Mouse (Mus musculus): ENCODE data around the gene Olfr390. TPM values are rescaled to one million over a fixed set of nuclear protein-coding genes. Genes with fewer than 3 reads are reported as not detected.

Olfr390 gene
- total RNA-seq (2021): not detected
- long read RNA-seq, experiment 1: 0 reads
- long read RNA-seq, experiment 2: 0 reads

DNA sequence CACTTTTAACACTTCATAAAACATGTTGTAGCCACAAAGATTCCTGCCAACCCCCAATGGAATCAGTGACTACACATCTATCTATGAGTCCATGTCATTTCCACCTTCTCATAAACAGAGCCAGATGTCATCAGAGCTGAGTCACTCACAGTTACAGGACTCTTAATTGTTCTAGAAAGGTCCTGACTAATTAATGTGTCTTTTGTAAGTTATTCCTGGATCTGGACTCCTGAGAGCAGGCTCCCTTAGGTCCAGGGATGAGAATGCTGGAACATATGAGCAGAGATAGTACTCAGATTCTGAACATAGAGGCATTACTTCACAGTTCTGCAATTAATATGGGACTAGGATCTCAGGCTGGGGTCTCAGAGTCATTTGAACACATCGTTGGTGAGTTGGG lies at the start of gene Olfr390:
Gene Olfr390 (plus strand): TSS at position 301 of the 400 bp plus-strand sequence.
- no peak for DNase-seq

GRCm38 (mm10) chr11:73759115-73759514 lies 23.6 kb upstream of the Olfr390 start:
- DNase-seq: no peak

DNA sequence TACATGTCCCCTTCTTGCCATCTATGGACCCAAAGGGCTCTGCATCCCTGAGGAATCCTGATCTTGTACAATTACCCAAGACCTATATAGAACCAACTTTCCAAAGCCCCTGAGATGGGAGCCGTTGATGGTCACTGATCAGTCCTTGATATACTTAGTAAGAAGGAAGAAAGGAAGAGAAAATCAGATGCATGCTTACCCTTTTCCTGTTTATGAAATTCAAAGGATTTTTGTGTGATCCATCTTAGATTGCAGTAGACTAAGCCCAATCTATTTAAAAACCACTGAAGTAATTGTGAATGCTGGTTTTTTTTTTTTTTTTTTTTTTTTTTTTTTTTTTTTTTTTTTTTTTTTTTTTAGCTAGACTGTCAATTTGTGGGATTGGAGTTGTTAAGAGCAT lies 2.2 kb upstream of the Olfr390 start, which contains the start of gene Olfr389:
Gene Olfr389 (minus strand): TSS at position 101 of the 400 bp plus-strand sequence.
- DNase-seq: no peak

- DNase-seq: no peak
Observed at GRCm38 (mm10) chr11:73802952-73803351, 20.2 kb downstream of the Olfr390 start, which contains the start of gene Olfr391-ps. Olfr391-ps (minus strand) TSS chr11:73803052.

DNA sequence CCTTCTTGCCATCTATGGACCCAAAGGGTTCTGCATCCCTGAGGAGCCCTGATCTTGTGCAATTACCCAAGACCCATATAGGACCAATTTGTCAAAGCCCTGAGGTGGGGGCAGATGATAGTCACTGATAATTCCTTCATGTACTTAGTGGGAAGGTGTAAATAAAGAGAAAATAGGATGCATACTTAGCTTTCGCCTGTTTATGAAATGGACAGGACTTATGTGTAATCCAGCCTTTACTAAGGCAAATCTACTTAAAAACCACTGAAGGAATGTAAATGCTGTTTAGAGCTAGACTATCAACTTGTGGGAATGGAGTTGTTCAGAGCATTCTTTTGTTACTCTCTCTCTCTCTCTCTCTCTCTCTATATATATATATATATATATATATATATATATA lies 34.2 kb downstream of the Olfr390 start, which contains the start of gene Olfr392:
Gene Olfr392 (minus strand): TSS at position 101 of the 400 bp plus-strand sequence.
- no peak for DNase-seq

Other genes starting within 250 kb of the Olfr390 start
- gene Olfr385, start 190.0 kb upstream of the Olfr390 start, total RNA-seq (2021): not detected
- gene Olfr384, start 184.4 kb upstream of the Olfr390 start, total RNA-seq (2021): not detected
- not detected for gene Zfp735, start 94.2 kb upstream of the Olfr390 start, total RNA-seq (2021)
- not detected for gene Olfr389, start 2.3 kb upstream of the Olfr390 start, total RNA-seq (2021)
- gene Olfr391-ps, start 20.1 kb downstream of the Olfr390 start, total RNA-seq (2021): not detected
- gene Olfr392, start 34.1 kb downstream of the Olfr390 start, total RNA-seq (2021): not detected
- gene Olfr393, start 68.5 kb downstream of the Olfr390 start, total RNA-seq (2021): not detected
- not detected for gene Olfr394, start 107.8 kb downstream of the Olfr390 start, total RNA-seq (2021)
- not detected for gene Olfr395, start 126.3 kb downstream of the Olfr390 start, total RNA-seq (2021)
- not detected for gene Olfr23, start 153.7 kb downstream of the Olfr390 start, total RNA-seq (2021)
- not detected for gene Olfr397, start 177.9 kb downstream of the Olfr390 start, total RNA-seq (2021)
- gene Olfr398, start 207.4 kb downstream of the Olfr390 start, total RNA-seq (2021): not detected

Data from gastrocnemius, postnatal 25 days (tissue).